Mouse (Mus musculus) embryonic fibroblast, embryonic 13.5 days (primary cell): ENCODE measurements around the gene Rgr.

Source experiments
- CTCF ChIP-seq: IDR thresholded peaks from 2 replicates; pipeline ENCODE4 v1.5.1; 2011; ENCODE audit warnings: mild to moderate bottlenecking, control low read depth, low read length, moderate library complexity, borderline replicate concordance; ENCODE audit not compliant: insufficient read depth
- POLR2A ChIP-seq: IDR thresholded peaks from 2 replicates; pipeline ENCODE4 v1.6.1; 2011; ENCODE audit warnings: low read depth, mild to moderate bottlenecking, control low read depth, low read length, moderate library complexity

- TF ChIP-seq CTCF: no peak
- TF ChIP-seq POLR2A: no peak
Observed at GRCm38 (mm10) chr14:37068516-37068915, 19.8 kb upstream of the Rgr start.
